Mouse (Mus musculus) cerebellum, postnatal 10 days (tissue): ENCODE measurements at regions not wholly inside any gene's neighbourhood (a gene's known extent, or its start where the extent isn't known, plus 50 kb on each side); places are given as distances from the start of the nearest gene placed in this dataset.
A peak's percentile ranks its signal among the peaks of the same experiment; 100 is the strongest.

Experiments used
- DNase-seq, 2 experiments: peaks; one replicate each; pipeline ENCODE4 v3.0.0; 2021; ENCODE audit warnings: mixed read lengths in 2 of 2

DNA sequence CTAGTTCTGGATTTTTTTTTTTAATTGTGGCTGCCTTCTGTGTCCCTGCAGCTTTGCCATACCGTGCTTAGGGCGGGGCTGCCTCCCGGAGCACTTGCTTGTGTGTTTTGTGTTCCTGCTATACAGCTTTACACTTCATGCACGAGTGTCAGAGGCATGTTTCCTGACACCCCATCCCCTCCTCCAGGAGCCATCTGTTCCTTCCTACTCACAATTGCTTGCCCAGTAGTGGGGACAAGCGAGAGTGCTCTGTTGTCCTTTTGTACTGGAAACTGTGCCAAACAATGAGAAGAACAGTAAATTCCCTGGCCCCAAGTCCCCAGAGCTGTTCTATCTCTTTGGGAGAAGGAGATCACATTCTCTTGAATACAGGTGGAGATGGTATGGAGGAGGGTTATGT, 53.5 kb downstream of the Csf2 start:
- DNase-seq = peak; percentile 67 to 68

DNA sequence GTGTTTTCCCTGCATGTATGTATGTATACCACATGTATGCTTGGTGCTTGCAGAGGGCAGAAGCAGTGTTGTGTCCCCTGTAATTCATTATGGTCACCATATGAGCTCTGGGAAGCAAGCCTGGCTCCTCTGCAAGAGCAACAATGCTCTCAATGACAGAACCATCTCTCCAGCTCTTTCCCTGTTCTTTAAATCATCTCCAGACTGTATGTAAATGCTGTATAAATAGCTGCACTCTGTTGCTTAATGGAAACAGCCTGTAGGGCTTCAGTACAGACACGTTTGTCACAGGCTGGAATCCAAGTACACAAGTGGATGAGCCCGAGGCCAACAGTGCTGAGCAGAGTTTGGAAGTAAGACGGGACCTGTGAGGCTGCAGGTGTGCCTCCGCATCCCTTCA, 54.7 kb downstream of the Csf2 start:
- DNase-seq = no peak

DNA sequence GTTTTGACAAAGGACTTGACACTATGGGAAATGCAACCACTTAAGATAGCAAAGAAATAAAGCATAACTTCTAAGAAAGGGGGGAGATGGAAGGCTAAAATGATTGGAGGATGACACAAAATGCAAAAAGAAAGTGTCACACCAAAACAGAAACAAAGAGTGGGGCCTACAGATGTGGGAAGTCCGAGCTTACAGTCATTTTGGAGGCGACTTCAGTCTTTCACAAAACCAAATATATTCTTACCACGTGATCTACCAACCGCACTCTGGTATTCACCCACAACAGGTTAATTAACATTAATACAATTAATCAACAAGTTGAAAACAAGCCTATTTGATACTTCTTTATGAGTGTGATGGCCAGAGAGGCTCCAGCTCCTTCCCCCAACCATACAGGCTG, 57.2 kb downstream of the Csf2 start:
- no peak for DNase-seq

DNA sequence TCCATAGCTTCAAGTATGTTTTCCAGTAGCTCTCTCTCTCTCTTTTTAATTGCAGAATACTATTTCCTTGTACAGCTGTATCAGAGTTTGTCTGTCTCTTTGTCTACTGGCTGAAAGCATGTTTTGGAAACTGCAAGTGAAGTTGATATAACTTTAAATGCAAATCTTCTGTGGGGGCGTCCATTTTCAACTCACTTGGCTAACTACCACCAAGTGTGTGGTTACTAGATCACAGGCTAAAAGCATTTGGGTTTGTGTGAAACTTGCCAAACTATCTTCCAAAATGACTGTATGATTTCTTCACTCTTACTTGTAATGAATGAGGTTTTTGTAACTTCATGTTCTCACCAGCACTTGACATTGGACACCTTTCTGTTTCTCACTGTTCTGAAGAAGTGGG, 61.6 kb downstream of the Csf2 start:
- no peak for DNase-seq

DNA sequence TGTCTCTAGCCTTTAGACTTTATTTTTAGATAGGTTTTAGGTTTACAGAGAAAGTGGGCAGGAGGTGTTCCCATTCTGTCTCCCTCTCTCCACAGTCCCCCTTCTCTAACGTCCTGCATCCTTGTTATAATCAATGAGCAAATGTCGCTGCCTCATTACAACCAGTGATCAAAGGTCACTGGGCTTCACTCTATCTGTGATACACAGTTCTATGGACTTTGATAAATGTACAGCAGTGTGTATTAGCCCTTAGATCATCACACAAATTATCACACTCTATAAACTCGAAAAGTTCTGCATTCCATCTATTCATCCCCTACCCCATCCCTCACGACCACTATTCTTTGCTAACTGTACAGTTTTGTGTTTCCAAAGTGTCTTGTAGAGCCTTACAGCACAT, 62.1 kb downstream of the Csf2 start:
- DNase-seq = no peak

DNA sequence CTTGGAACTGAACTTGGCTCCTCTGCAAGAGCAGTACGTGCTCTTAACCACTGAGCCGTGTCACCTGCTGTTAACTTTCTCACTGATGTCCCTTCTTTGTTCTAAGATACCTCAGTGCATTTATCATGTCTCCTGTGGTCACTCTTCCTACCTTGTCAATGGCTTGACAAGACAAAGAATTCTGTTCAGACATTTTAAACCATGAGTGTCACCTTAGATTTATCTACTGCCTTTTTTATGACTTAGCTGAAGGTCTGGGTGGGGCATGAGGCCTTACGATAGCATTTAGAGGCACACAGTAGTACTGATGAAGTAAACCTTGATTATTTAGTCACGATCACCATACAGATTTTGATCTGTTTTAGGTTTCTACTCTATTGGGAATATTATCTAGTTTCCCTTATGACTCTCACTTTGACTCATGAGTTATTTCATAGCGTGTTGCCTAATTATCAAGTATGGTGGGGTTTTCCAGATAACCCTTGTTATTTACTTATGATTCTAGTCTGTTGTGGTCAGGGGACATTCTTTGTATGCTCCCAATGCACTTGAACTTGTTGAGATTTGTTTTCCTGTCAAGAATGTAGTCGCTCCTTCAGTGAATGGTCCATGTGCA, 63.6 kb downstream of the Csf2 start:
- DNase-seq = no peak

DNA sequence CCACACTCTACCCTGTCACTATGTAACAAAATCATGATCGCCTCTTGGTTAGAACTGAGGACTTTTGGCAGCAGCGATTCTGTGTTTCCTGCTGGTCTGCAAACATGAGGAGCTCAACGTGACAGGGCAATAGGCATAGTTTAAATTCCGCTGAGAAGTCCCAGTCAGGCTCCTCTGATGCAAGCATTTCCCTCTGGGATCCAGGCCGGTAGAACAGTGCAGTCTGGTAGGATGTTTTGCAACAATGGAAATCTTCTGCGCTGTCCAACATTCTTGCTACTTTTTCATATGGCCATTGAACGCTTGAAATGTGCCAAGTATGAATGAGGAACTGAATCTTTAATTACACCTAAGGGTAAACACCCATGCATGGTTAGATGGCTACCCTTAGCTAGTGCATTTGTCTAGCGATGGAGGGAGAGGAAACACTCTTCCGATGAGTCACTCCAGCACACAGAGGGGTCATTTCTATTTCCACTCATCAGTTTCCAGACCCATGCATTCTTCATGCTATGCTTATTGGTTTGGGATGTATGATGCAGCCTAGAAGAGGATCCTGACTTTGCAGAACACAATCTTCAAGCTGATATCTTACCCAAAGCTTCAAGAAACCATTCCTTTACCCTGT, 67.7 kb downstream of the Csf2 start:
- no peak for DNase-seq
